Mouse (Mus musculus) neutrophil, adult 59 days (primary cell): ENCODE data around the gene Trp53. TPM values are rescaled to one million over a fixed set of nuclear protein-coding genes. Genes with fewer than 3 reads are reported as not detected.

Source experiments
- total RNA-seq, 2 experiments: library from RNA; stranded (reverse); gene quantifications; 1 replicate in 1 of 2; 2 replicates in 1 of 2; pipeline ENCODE4 v1.2.4; 2023

The Trp53 gene
- total RNA-seq: 10 to 100 TPM; 52.9 to 58.1 TPM

DNA sequence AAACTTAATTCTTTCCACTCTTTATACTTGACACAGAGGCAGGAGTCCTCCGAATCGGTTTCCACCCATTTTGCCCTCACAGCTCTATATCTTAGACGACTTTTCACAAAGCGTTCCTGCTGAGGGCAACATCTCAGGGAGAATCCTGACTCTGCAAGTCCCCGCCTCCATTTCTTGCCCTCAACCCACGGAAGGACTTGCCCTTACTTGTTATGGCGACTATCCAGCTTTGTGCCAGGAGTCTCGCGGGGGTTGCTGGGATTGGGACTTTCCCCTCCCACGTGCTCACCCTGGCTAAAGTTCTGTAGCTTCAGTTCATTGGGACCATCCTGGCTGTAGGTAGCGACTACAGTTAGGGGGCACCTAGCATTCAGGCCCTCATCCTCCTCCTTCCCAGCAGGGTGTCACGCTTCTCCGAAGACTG, at the start of gene Trp53, which contains the start of gene Wrap53:
Gene Trp53, plus strand, starts transcription at position 269 of the 424 bp plus-strand sequence.
Gene Wrap53, minus strand, starts transcription at position 165 of the 424 bp plus-strand sequence.

DNA sequence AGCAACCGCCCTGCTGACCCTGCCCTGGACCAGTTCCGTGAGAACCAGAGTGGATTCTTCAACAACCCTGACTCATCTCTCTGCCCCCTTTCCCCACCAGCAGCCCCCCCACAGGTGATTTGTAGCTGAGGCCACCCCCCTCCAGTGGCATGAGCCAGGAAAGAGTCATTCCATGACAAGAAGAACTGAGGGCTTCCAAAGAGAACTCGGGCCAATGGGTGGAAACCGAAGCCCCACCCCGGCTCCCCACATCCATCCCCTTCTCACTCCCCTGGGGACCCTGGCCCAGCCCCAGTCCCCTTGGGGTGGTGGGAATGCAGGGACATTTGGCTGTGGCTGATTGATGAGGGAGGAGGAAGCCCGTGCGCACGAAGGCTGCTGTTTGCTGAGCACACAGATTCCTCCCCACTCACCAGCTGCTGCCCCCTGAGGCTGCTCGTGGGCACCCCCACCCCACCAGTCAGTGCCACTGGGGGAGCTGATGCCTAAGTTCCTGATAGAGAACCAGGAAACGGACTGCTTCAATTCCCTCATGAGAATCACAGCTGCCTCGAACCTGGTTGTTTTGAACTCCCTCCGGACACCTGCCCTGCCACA, 31.0 kb upstream of the Trp53 start, which contains the start of gene Dnah2:
Gene Dnah2, minus strand, starts transcription at position 51 of the 597 bp plus-strand sequence.

DNA sequence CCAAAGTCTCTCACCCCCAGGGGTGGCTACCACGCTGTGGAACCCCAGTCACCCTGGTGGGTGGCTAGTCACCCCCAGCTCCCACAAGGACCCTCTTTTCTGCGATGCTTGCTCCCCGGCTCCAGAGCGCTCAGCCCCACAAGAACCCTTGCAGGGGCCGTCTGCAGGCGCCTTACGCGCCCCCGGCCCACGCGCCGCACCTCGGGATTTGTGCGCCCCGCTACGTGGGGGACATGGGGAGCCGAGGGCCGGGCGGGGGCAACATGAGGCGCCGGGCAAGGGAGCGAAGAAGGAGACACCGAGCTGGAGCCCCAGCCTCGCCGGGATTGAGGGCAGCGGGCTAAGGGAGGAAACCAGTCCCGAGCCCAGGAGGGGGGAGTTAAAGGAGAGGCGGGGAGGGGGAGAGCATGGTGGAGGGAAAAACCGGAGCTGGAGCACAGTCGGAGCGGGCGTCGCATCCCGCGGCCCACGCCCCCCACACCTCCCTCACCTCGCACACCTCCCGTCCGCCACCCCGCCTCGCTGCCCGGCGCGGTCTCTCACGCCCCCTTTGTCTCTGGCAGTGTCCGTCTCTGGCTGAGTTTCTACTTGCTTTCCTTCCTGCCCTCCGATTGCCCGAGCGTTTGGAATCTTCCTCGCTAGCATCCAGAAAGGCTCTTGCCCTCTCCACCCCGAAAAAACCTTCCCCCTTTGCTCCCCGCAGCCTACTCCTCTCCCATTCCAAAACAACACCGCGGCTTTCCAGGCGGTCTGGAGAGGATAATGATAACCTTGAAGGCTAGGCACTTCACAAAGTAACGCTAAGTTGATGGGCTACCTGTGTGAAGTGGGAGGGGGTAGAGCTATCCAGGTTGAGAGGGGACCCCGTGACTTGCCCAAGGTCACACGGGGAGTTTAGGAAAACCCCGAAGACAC, 20.1 kb upstream of the Trp53 start, which contains the start of gene Efnb3:
Gene Efnb3, minus strand, starts transcription at position 355 of the 915 bp plus-strand sequence.

DNA sequence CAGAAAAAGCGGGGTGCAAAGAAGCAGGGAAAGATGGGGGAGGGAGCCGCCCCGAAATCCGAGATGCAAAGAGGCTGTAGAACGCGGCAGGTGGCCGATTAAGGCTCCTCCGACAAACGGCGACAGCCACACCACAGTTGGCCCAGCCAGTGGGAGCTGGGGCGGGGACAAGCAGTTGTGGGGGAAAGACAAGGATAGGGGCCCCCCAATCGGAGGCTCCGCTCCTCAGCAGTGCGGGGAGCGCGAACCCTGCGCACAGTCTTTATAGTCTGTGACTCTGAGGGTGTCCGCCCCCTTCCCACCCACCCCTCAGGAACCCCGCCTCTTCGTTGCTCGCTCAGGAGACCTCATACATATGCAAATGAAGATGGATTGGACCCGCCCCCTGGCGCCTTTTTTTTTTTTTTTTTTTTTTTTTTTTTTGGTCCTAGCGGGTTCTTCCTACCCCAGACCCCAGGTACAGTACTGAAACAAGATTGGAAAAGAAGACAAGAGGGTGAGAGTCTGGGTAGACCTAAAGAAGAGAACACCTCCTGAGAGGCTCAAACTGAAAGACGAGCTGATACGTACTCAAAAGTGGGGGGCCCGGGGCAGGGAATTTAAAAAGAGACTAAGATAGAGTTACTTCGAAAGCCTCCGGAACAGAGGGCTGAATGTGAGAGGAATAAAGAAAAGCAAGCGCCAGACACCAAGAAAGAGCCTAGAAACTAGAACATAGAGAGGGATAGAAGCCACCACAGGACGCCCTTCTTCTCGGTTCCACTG, 25.7 kb downstream of the Trp53 start, which contains the start of gene Atp1b2:
Gene Atp1b2, minus strand, starts transcription at position 217 of the 765 bp plus-strand sequence.

DNA sequence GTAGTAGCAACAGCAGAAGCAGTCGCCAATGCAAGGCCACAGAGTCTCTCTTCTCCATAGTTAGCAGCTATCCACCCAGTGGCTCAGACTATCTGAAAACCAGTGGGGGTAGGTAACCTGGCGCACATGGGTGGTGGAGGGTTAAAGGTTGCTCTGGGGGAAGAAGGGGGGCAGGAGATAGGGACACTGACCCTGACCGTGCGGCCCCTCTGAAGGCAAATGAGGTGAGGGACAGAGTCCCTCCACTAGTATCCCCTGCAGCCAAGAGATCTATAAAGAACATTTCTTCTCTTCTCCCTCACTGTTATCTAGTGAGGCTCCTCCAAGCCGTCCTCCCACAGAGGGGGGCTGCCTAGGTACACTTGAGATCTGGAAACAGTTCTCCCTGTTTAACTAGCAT, 37.6 kb downstream of the Trp53 start, which contains the start of gene Shbg:
Gene Shbg, minus strand, starts transcription at position 101 of the 400 bp plus-strand sequence.

GRCm38 (mm10) chr11:69621571-69622268, 41.6 kb downstream of the Trp53 start, which contains the start of gene Sat2:
Gene Sat2, plus strand, starts transcription at chr11:69622024.

GRCm38 (mm10) chr11:69632284-69633089, 52.3 kb downstream of the Trp53 start, which contains the start of gene Fxr2:
Gene Fxr2, plus strand, starts transcription at chr11:69632990.

Other genes starting within 250 kb of the Trp53 start
- gene Rnf227, start 239.9 kb upstream of the Trp53 start, total RNA-seq: 1 to 10 TPM; 1.3 to 2.4 TPM
- 10 to 100 TPM; 13.7 to 17.7 TPM for gene Chd3, start 211.0 kb upstream of the Trp53 start, total RNA-seq
- 10 to 100 TPM; 41.4 to 43.4 TPM for gene Naa38, start 184.9 kb upstream of the Trp53 start, total RNA-seq
- 10 to 100 TPM; 21.9 to 23.2 TPM for gene Cyb5d1, start 184.7 kb upstream of the Trp53 start, total RNA-seq
- gene Tmem88, start 182.1 kb upstream of the Trp53 start, total RNA-seq: 1 to 10 TPM; 2.2 to 3.3 TPM
- gene Kdm6b, start 166.7 kb upstream of the Trp53 start, total RNA-seq: 100 to 1,000 TPM; 177 to 192 TPM
- 1 to 10 TPM; 2.6 to 6.5 TPM for gene Dnah2, start 31.2 kb upstream of the Trp53 start, total RNA-seq
- under 1 TPM in 1 of 2 experiments, not detected in 1; 0.24 TPM for gene Efnb3, start 20.2 kb upstream of the Trp53 start, total RNA-seq
- gene Wrap53, start 104 bp upstream of the Trp53 start, total RNA-seq: 10 to 100 TPM in 1 of 2 experiments, 1 to 10 TPM in 1; 9.1 to 11.8 TPM
- 1 to 10 TPM in 1 of 2 experiments, under 1 TPM in 1; 0.90 to 4.0 TPM for gene Atp1b2, start 25.6 kb downstream of the Trp53 start, total RNA-seq
- not detected for gene Shbg, start 37.5 kb downstream of the Trp53 start, total RNA-seq
- not detected for gene Sat2, start 41.7 kb downstream of the Trp53 start, total RNA-seq
- gene Fxr2, start 52.6 kb downstream of the Trp53 start, total RNA-seq: 10 to 100 TPM; 39.1 to 51.4 TPM
- under 1 TPM in 1 of 2 experiments, not detected in 1; 0.62 TPM for gene Sox15, start 75.0 kb downstream of the Trp53 start, total RNA-seq
- 10 to 100 TPM; 54.1 to 58.1 TPM for gene Mpdu1, start 82.3 kb downstream of the Trp53 start, total RNA-seq
- gene Cd68, start 85.8 kb downstream of the Trp53 start, total RNA-seq: 100 to 1,000 TPM; 111 to 170 TPM
- 100 to 1,000 TPM; 570 to 577 TPM for gene Eif4a1, start 92.1 kb downstream of the Trp53 start, total RNA-seq
- 10 to 100 TPM; 66.6 to 83.8 TPM for gene Senp3, start 101.7 kb downstream of the Trp53 start, total RNA-seq
- gene Tnfsf13, start 105.4 kb downstream of the Trp53 start, total RNA-seq: 10 to 100 TPM; 12.1 to 17.1 TPM
- 10 to 100 TPM in 1 of 2 experiments, 1 to 10 TPM in 1; 6.9 to 12.4 TPM for gene Tnfsf12, start 115.5 kb downstream of the Trp53 start, total RNA-seq
- 1 to 10 TPM; 4.5 to 7.2 TPM for gene Tnfsfm13, start 115.7 kb downstream of the Trp53 start, total RNA-seq
- 10 to 100 TPM; 81.5 to 86.5 TPM for gene Polr2a, start 178.3 kb downstream of the Trp53 start, total RNA-seq
- gene Slc35g3, start 181.6 kb downstream of the Trp53 start, total RNA-seq: not detected
- 1 to 10 TPM; 2.8 to 2.9 TPM for gene Zbtb4, start 185.6 kb downstream of the Trp53 start, total RNA-seq
- gene Chrnb1, start 215.6 kb downstream of the Trp53 start, total RNA-seq: 1 to 10 TPM in 1 of 2 experiments, under 1 TPM in 1; 0.86 to 1.8 TPM
- gene Fgf11, start 221.5 kb downstream of the Trp53 start, total RNA-seq: under 1 TPM in 1 of 2 experiments, not detected in 1; 0.11 TPM
- gene Tmem102, start 225.3 kb downstream of the Trp53 start, total RNA-seq: not detected
- not detected for gene Gm39566, start 234.9 kb downstream of the Trp53 start, total RNA-seq
- gene Spem2, start 238.1 kb downstream of the Trp53 start, total RNA-seq: not detected
- gene Spem1, start 241.8 kb downstream of the Trp53 start, total RNA-seq: not detected